Mouse (Mus musculus) ES-Bruce4 (cell line): ENCODE measurements around the gene Mepe.

Experiments used
- CTCF ChIP-seq: IDR thresholded peaks from one replicate; pipeline ENCODE4 v1.8.1; 2011; ENCODE audit warnings: low read depth, low read length
- EP300 ChIP-seq: IDR thresholded peaks from 2 replicates; pipeline ENCODE4 v1.6.1; 2011; ENCODE audit warnings: low read depth, low read length; ENCODE audit not compliant: insufficient read depth
- POLR2A ChIP-seq: IDR thresholded peaks from one replicate; pipeline ENCODE4 v1.8.1; 2011; ENCODE audit warnings: low read length; ENCODE audit not compliant: insufficient read depth

DNA sequence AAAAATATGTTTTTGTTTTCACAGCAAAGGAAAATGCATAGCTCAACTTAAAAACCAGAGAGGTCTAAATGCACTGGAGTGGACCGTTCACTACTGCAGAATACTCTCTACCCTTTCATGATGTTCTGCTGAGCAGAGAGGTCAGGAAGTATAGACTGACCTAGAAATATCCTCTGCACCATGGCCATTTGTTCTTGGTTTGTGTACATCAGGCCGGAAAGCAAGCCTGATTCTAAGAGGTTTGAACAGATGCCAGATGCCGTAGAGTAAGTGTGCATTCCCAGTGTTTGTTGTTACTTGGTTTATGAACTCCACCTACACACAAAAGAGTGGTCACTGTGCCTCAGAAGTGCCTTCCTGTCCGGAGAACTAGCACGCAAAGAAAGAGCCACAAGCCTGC, 61.8 kb downstream of the Mepe start:
- TF ChIP-seq CTCF (no peak), POLR2A (no peak), EP300 (no peak)
